Mouse (Mus musculus): ENCODE data around the gene Msx3. TPM values are rescaled to one million over a fixed set of nuclear protein-coding genes. Genes with fewer than 3 reads are reported as not detected.

Gene Msx3
- polyA plus RNA-seq, 1 experiment = not detected

GRCm38 (mm10) chr7:140004666-140005065, 44.2 kb downstream of the Msx3 start:
- Histone ChIP-seq H3K36me3 (ENCODE audit: control insufficient read depth, insufficient read depth, low read length) (no peaks in the 10 kb centered on the region; the same call in 1 of the 2 replicates), H3K27me3 (ENCODE audit: control insufficient read depth, insufficient read depth, low read length) (no peaks in the 10 kb centered on the region), H3K27ac (ENCODE audit: control insufficient read depth, insufficient read depth, low read depth, low read length) (no peak overlapping the region), H3K4me1 (ENCODE audit: control insufficient read depth, insufficient read depth, low read length) (no peaks in the 10 kb centered on the region), H3K4me3 (ENCODE audit: control insufficient read depth, low read depth, low read length) (no peak overlapping the region)
- no peak for TF ChIP-seq POLR2A (IDR thresholded peaks at IDR 0.05; ENCODE audit: control insufficient read depth, low read depth, low read length)
- TF ChIP-seq CTCF (IDR thresholded peaks at IDR 0.05; ENCODE audit: control insufficient read depth, insufficient read depth, insufficient replicate concordance, low read depth, low read length) = no peak

- Histone ChIP-seq H3K4me3 (ENCODE audit: control insufficient read depth, low read depth, low read length) (no peak overlapping the region), H3K36me3 (ENCODE audit: control insufficient read depth, insufficient read depth, low read length) (peaks cover 2% of the 10 kb centered on the region), H3K27ac (ENCODE audit: control insufficient read depth, insufficient read depth, low read depth, low read length) (no peak overlapping the region), H3K27me3 (ENCODE audit: control insufficient read depth, insufficient read depth, low read length) (no peaks in the 10 kb centered on the region), H3K4me1 (ENCODE audit: control insufficient read depth, insufficient read depth, low read length) (no peaks in the 10 kb centered on the region)
- TF ChIP-seq POLR2A (IDR thresholded peaks at IDR 0.05; ENCODE audit: control insufficient read depth, low read depth, low read length) = no peak
- TF ChIP-seq CTCF (IDR thresholded peaks at IDR 0.05; ENCODE audit: control insufficient read depth, insufficient read depth, insufficient replicate concordance, low read depth, low read length) = no peak
Observed at GRCm38 (mm10) chr7:140001086-140001740, 47.7 kb downstream of the Msx3 start.

- H3K27me3 ChIP-seq (ENCODE audit: control insufficient read depth, insufficient read depth, low read length) = no peaks in the 10 kb centered on the region
- H3K36me3 ChIP-seq (ENCODE audit: control insufficient read depth, insufficient read depth, low read length) = peaks cover 2% of the 10 kb centered on the region
- no peaks in the 10 kb centered on the region for H3K4me1 ChIP-seq (ENCODE audit: control insufficient read depth, insufficient read depth, low read length)
- no peak for TF ChIP-seq CTCF (IDR thresholded peaks at IDR 0.05; ENCODE audit: control insufficient read depth, insufficient read depth, insufficient replicate concordance, low read depth, low read length)
- TF ChIP-seq POLR2A (IDR thresholded peaks at IDR 0.05; ENCODE audit: control insufficient read depth, low read depth, low read length) = no peak
- no peak overlapping the region for H3K27ac ChIP-seq (ENCODE audit: control insufficient read depth, insufficient read depth, low read depth, low read length)
- no peak overlapping the region for H3K4me3 ChIP-seq (ENCODE audit: control insufficient read depth, low read depth, low read length)
Observed at GRCm38 (mm10) chr7:139998691-139999350, 50.1 kb downstream of the Msx3 start.

Other genes starting within 250 kb of the Msx3 start
- gene Adgra1, start 214.9 kb downstream of the Msx3 start, polyA plus RNA-seq (2012; rRNA removed) = 0.43 and 0.48 TPM in 2 replicates
- 3.6 and 3.9 TPM in 2 replicates for gene Kndc1, start 154.4 kb downstream of the Msx3 start, polyA plus RNA-seq (2012; rRNA removed)
- 1.5 and 2.1 TPM in 2 replicates for gene Utf1, start 105.3 kb downstream of the Msx3 start, polyA plus RNA-seq (2012; rRNA removed)
- gene 6430531B16Rik, start 70.3 kb downstream of the Msx3 start, polyA plus RNA-seq (2012; rRNA removed) = 108 and 114 TPM in 2 replicates
- gene Adam8, start 56.5 kb downstream of the Msx3 start, polyA plus RNA-seq (2012; rRNA removed) = 6.9 and 7.0 TPM in 2 replicates
- 57.7 and 58.9 TPM in 2 replicates for gene Zfp511, start 12.7 kb downstream of the Msx3 start, polyA plus RNA-seq (2012; rRNA removed)
- 60.3 and 67.5 TPM in 2 replicates for gene Tubgcp2, start 12.4 kb downstream of the Msx3 start, polyA plus RNA-seq (2012; rRNA removed)
- gene Caly, start 33.5 kb upstream of the Msx3 start, polyA plus RNA-seq (2012; rRNA removed) = 3.7 and 4.6 TPM in 2 replicates
- gene Prap1, start 44.3 kb upstream of the Msx3 start, polyA plus RNA-seq (2012; rRNA removed) = 0.73 and 1.4 TPM in 2 replicates
- 2.1 and 2.7 TPM in 2 replicates for gene Fuom, start 53.4 kb upstream of the Msx3 start, polyA plus RNA-seq (2012; rRNA removed)
- 3.0 and 4.2 TPM in 2 replicates for gene Paox, start 66.7 kb upstream of the Msx3 start, polyA plus RNA-seq (2012; rRNA removed)
- 22.0 and 24.2 TPM in 2 replicates for gene Echs1, start 67.4 kb upstream of the Msx3 start, polyA plus RNA-seq (2012; rRNA removed)
- gene Mtg1, start 88.5 kb upstream of the Msx3 start, polyA plus RNA-seq (2012; rRNA removed) = 10.7 and 11.3 TPM in 2 replicates
- gene Sprn, start 105.8 kb upstream of the Msx3 start, polyA plus RNA-seq (2012; rRNA removed) = 0.13 and 0.30 TPM in 2 replicates
- not detected in 2 replicates for gene Olfr522, start 115.7 kb upstream of the Msx3 start, polyA plus RNA-seq (2012; rRNA removed)
- gene Olfr523, start 124.1 kb upstream of the Msx3 start, polyA plus RNA-seq (2012; rRNA removed) = not detected in 2 replicates
- gene Olfr524, start 156.9 kb upstream of the Msx3 start, polyA plus RNA-seq (2012; rRNA removed) = not detected in 2 replicates
- 0.02 and 0.28 TPM in 2 replicates for gene Cd163l1, start 169.2 kb upstream of the Msx3 start, polyA plus RNA-seq (2012; rRNA removed)
- gene 5830411N06Rik, start 198.2 kb upstream of the Msx3 start, polyA plus RNA-seq (2012; rRNA removed) = 0.13 and 0.19 TPM in 2 replicates